Comparison of ENCODE assay signal across 14 mouse cellular contexts in the genomic region with DNA sequence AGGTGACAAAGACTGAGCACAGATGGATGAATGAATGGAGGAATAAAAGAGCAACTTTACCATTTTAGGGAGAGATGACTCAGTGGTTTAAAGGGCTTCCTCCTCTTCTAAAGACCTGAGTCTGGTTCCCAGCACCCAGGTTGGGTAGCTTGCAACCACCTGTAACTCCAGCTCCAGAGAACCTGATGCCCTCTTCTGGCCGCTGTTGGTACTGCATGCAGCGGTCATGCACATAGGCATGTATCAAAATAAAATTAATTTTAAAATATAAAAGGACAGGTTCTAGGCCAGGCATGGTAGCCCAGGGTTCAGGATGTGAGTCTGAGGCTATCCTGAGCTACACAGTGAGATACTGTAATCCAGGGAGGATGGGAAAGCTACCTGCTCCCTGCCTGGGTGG.
A peak's percentile ranks its signal among the peaks of the same experiment; 100 is the strongest.
DNase-seq lines count a peak whose midpoint lies in the region; ATAC-seq and TF ChIP-seq lines count a peak whose summit lies in the region.
"Had no signal": no experiment of that assay in that cellular context is flagged by ENCODE, and none has a peak within 500 bp of the region (broad histone marks: within the 10 kb centered on the region; RNA-seq: fewer than 3 reads in every experiment).

No protein-coding gene starts in this region.

- no peaks in the 10 kb centered on the region for H3K36me3 ChIP-seq in liver, adult 2 months (ENCODE audit: control insufficient read depth, insufficient read depth, low read length)
- H3K36me3 ChIP-seq: forebrain, embryonic 15.5 days; heart, embryonic 13.5 days; hindbrain, embryonic 15.5 days had no signal

- no peaks in the 10 kb centered on the region for H3K27me3 ChIP-seq in cerebellum, adult 2 months (ENCODE audit: control insufficient read depth, insufficient read depth, low read length)
- H3K27me3 ChIP-seq in liver, adult 2 months (ENCODE audit: control insufficient read depth, insufficient read depth, low read length): 0 out of 2 replicates have a peak, but pooled peaks cover 2% of the 10 kb centered on the region
- H3K27me3 ChIP-seq: forebrain, embryonic 15.5 days; hindbrain, embryonic 15.5 days had no signal

- no peaks in the 10 kb centered on the region; the same call in none of the 2 replicates for H3K4me1 ChIP-seq in cerebellum, adult 2 months (ENCODE audit: control insufficient read depth, insufficient read depth, low read length)
- H3K4me1 ChIP-seq in liver, adult 2 months (ENCODE audit: control insufficient read depth, insufficient read depth, low read length): no peaks in the 10 kb centered on the region
- H3K4me1 ChIP-seq in embryonic fibroblast, embryonic 13.5 days (ENCODE audit: control insufficient read depth, insufficient read depth, low read length): no peaks in the 10 kb centered on the region; the same call in 1 of the 2 replicates

- H3K27ac ChIP-seq in cerebellum, adult 2 months (ENCODE audit: insufficient read depth, low read length): no peak overlapping the region
- no peak overlapping the region for H3K27ac ChIP-seq in liver, adult 2 months (replicated peaks; ENCODE audit: insufficient read depth, low read depth, low read length)
- no peak overlapping the region for H3K27ac ChIP-seq in embryonic fibroblast, embryonic 13.5 days (ENCODE audit: insufficient read depth, low read length)
- H3K27ac ChIP-seq: forebrain, embryonic 15.5 days; heart, embryonic 13.5 days; hindbrain, embryonic 15.5 days had no signal

- H3K4me3 ChIP-seq in cerebellum, adult 2 months (replicated peaks; ENCODE audit: insufficient read depth, low read depth, low read length): no peak overlapping the region
- H3K4me3 ChIP-seq in liver, adult 2 months (ENCODE audit: insufficient read depth, low read depth, low read length): no peak overlapping the region
- no peak overlapping the region for H3K4me3 ChIP-seq in embryonic fibroblast, embryonic 13.5 days (ENCODE audit: insufficient read depth, low read length)
- H3K4me3 ChIP-seq: forebrain, embryonic 15.5 days; heart, embryonic 13.5 days; hindbrain, embryonic 15.5 days had no signal

- ATAC-seq in cerebellum, adult (ENCODE audit: insufficient number of reproducible peaks, low FRiP score, low TSS enrichment): no peak
- ATAC-seq: forebrain, embryonic 15.5 days; Patski had no signal

- TF ChIP-seq CTCF in cerebellum, adult 2 months (IDR thresholded peaks at IDR 0.05; ENCODE audit: borderline replicate concordance, insufficient read depth, low read depth, low read length): peak; percentile 26; the same call in 1 of the 2 replicates
- peak; percentile 40; the same call in 1 of the 2 replicates for TF ChIP-seq CTCF in liver, adult 2 months (IDR thresholded peaks at IDR 0.05; ENCODE audit: low read depth, low read length)
- 0 out of 2 replicates have a peak, but pooled peaks have one; percentile 12 for TF ChIP-seq CTCF in embryonic fibroblast, embryonic 13.5 days (IDR thresholded peaks at IDR 0.05; ENCODE audit: borderline replicate concordance, insufficient read depth, low read length)

- no peak overlapping the region for H3K9ac ChIP-seq in liver, adult 2 months (ENCODE audit: low read depth, low read length)
- H3K9ac ChIP-seq: forebrain, embryonic 15.5 days; heart, embryonic 13.5 days; hindbrain, embryonic 15.5 days had no signal

- no peak for TF ChIP-seq POLR2A in cerebellum, adult 2 months (IDR thresholded peaks at IDR 0.05; ENCODE audit: borderline replicate concordance, insufficient read depth, low read length)
- TF ChIP-seq POLR2A in liver, adult 2 months (IDR thresholded peaks at IDR 0.05; ENCODE audit: extremely low read depth, insufficient read depth, low read length): no peak
- TF ChIP-seq POLR2A in embryonic fibroblast, embryonic 13.5 days (IDR thresholded peaks at IDR 0.05; ENCODE audit: low read depth, low read length): no peak

- no peak for DNase-seq in cerebellum, adult 2 months
- DNase-seq in liver, adult 2 months (ENCODE audit: extremely low read depth, low read depth, low spot score): no peak
- DNase-seq in liver (no peak), A20 (ENCODE audit: low read depth, low spot score) (peak; percentile 19)
- DNase-seq in urinary bladder, postnatal 10 days (ENCODE audit: low spot score): no peak
- DNase-seq in adrenal gland, postnatal 36 days: no peak
- DNase-seq: cerebellum, postnatal 36 days; gastrocnemius, postnatal 14 days had no signal

- 95% methylated on average over 2 of the region's 2 CpGs for WGBS in cerebellum, adult 2 months
- WGBS in liver, adult 2 months: 93% methylated on average over 2 of the region's 2 CpGs

- no peaks in the 10 kb centered on the region for H3K79me2 ChIP-seq in liver, adult 2 months (ENCODE audit: control insufficient read depth, insufficient read depth, low read length)
